Mouse (Mus musculus) cortical plate, adult 2 months (tissue): Measurements from ENCODE around the gene Gm37240.

Source experiments
- CTCF ChIP-seq: fragments of 200-500 bp; IDR thresholded peaks from 2 replicates; pipeline ENCODE4 v1.5.1; 2011; ENCODE audit warnings: mild to moderate bottlenecking, control low read depth, low read length; ENCODE audit not compliant: insufficient read depth; ENCODE audit errors: extremely low read depth
- POLR2A ChIP-seq: fragments of 200-500 bp; IDR thresholded peaks from 2 replicates; pipeline ENCODE4 v1.6.1; 2011; ENCODE audit warnings: mild to moderate bottlenecking, low read length, control low read depth; ENCODE audit not compliant: insufficient read depth; ENCODE audit errors: extremely low read depth

DNA sequence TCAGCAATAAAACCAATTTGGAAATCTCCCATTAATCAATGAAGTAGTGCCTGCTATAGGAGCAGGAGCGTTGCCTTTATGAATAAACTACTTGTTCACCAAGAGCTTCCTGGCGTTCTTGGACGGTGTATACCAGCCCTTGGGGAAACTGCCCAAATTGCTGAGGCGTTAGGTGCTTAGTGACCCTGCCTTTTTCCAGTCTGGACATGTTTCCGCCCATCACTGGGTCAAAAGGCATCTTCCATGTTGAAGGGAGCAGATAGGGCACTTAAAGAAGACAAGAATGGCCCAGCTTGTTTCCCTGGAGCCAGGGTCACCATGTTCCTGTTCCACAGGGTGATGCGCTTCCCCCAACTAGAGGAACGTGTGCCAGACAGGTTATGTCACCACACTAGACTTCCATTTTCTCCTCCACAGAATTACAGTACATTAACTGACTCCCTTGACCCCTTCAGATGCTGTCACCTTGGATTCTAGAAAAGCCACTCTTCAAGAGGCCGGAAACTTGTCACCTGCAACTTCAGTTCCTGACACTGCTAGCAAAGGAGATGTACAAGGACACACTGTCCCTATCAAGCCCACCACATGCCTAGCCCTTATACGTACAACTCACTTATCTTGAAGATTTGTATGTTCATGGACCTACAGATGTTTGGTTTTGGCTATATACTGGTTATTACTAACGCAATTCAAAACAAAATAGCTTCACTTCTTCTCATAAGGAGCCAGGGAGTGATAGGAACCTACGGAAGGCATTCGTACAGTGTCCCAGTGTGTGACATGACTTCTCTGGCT lies 1412.1 kb downstream of the Gm37240 start:
- TF ChIP-seq CTCF (no peak), POLR2A (no peak)
